Mouse (Mus musculus) urinary bladder, adult 18-20 months (tissue): ENCODE measurements at regions not wholly inside any gene's neighbourhood (a gene's known extent, or its start where the extent isn't known, plus 50 kb on each side); places are given as distances from the start of the nearest gene placed in this dataset.

Source experiments
- DNase-seq, 2 experiments: peaks; one replicate each; pipeline ENCODE4 v3.0.0; 2022; ENCODE audit warnings: low spot score in 2 of 2, mixed read lengths in 2 of 2

- no peak for DNase-seq
Observed at GRCm38 (mm10) chr16:95775361-95775760, 73.5 kb downstream of the Ets2 start.

- DNase-seq: no peak
Observed at GRCm38 (mm10) chr16:95773151-95773550, 71.3 kb downstream of the Ets2 start.
